Mouse (Mus musculus): ENCODE results near the gene Cks1b. TPM values are rescaled to one million over a fixed set of nuclear protein-coding genes. Genes with fewer than 3 reads are reported as not detected.
A peak's percentile ranks its signal among the peaks of the same experiment; 100 is the strongest.

The Cks1b gene
- total RNA-seq (2022), result 1 to 10 TPM; 2.4 to 3.5 (median 2.8) TPM

DNA sequence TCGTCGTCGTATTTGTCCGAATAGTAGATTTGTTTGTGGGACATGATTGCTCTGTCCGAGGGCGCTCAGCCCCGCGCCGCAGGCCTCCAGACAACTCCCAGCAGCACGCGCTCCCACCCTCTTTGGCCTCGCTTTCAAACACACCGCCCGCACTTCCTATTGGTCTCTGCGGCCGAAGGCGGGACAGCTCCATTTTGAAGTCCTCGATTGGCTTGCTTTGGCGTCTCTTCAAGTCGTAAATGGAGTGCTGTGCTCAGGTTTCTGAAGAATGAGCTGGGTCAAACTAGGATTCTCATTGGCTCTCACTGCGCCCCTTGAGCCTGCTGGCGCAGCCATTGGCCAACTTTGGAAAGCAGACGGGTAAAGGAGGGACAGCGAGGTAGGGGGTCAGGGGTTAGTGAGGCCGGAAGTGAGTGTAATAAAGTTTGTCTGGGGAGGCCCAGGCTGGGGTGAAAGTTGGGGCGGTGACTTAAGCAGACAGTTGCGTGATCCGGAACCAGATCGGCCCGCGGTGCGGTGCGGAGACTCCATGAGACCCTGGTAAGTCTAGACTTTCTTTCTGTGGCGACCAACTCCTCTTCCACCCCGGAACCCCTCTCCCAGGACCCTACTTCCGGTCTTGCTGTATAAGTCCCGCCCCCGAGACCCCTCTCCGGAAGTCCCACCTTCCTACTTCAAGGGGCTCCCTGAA is at the start of gene Cks1b, which contains the start of gene Shc1:
Cks1b (minus strand) TSS at position 214 of the 691 bp plus-strand sequence.
Shc1 (plus strand) TSS at position 274 of the 691 bp plus-strand sequence.
- DNase-seq (ENCODE audit: low spot score in 2 of 2), result peak; percentile 80 to 97

DNA sequence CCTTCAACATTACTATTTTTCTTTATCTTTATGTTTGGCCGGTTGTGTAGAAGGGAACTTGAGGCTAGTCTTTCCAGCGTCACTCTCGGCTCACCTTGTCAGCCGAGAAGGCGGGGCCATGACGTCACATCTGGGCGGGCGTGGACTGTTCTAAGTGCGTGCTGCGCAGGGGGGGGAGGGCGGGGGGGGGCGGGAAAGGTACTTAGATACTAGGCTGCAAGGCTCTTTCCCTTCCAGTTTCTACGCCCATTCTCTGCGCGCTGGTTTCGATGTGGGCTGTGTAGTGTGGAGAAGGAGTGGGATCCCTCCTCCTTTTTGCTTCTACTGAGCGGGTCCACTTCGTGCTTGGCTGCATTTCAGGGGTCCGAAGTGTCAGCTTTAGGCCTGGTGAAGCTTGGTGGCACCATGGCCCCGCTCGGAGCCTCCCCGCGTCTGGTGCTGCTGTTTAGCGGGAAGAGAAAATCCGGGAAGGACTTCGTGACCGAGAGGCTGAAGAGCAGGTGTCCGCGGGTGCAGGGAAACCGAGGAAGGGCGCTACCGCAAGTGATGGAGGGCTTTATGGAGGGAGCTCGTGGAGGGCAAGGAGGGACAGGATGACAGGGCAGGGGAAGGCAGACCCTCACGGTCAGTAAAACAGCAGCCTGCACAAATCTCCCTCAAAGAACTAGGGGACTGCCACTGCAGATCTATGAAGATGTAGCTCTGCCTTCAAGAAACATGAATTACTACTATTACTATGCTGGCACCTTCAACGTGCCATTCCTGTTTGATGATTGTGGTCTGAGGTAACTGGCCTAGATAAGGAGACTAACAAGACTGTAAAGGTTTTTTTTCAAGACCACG is 41.0 kb upstream of the Cks1b start:
- peak; percentile 83 to 84 for DNase-seq (ENCODE audit: low spot score in 2 of 2)

- DNase-seq (ENCODE audit: low spot score in 2 of 2), result peak in 1 of 2 experiments; percentile 37
These were observed 40.3 kb upstream of the Cks1b start for GRCm38 (mm10) chr3:89458372-89458964.

GRCm38 (mm10) chr3:89456726-89457665 is 38.8 kb upstream of the Cks1b start:
- no peak for DNase-seq (ENCODE audit: low spot score in 2 of 2)

DNA sequence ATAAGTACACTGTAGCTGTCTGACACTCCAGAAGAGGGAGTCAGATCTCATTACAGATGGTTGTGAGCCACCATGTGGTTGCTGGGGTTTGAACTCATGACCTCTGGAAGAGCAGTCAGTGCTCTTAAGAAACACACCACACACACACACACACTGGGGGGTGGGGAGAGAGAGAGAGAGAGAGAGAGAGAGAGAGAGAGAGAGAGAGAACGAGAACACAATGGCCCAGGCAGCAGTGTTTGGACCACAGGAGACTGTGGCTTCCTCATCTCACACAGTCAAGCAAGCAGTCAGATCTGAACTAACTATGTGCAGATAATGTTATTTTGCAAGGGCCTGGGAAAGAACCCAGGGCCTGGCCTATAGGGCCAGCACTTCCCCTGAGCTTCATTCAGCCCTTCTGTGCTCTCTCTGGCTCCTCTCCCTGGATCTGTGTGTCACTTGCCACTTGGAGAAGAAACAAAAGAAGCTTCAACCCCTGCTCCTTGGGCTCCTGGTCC is 37.7 kb upstream of the Cks1b start:
- no peak for DNase-seq (ENCODE audit: low spot score in 2 of 2)

DNA sequence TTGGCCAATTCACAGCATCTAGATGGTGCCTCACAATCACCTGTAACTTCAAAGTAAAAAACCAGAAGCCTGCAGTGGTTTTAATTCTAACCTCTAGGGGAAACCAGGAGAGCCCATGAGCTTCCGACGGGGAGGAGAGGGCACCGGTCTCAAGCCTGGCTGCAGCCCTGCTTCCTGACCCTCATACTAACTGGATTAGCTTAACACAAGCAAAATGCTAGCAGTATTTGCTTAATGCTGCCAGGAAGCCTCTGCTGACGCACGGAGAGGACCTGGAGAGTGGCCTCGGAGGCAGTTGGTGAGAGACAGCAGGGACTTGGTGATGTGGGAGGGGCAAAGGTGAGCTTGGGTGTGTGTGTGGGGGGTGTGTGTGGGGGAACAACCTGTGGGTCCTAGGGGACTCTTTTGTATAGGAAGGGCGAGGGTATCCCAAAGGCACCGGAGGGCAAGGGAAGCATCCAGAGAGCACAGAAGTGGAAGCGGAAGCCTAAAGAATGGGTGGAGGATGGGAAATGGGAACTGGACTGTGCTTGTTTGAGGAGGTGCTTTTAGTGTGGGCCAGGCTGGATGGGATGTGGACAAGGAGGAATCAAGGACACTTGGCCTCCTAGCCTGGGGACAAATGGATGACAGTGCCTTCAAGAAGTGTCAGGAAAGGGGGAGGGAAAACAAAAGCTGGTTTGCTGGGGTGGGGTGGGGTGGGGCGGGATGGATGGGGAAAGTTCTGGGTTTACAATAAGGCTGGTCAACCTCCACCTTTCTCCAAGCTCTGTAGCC is 36.4 kb upstream of the Cks1b start, which contains the start of gene Pmvk:
Pmvk (plus strand) TSS at position 141 of the 777 bp plus-strand sequence.
- no peak for DNase-seq (ENCODE audit: low spot score in 2 of 2)

DNA sequence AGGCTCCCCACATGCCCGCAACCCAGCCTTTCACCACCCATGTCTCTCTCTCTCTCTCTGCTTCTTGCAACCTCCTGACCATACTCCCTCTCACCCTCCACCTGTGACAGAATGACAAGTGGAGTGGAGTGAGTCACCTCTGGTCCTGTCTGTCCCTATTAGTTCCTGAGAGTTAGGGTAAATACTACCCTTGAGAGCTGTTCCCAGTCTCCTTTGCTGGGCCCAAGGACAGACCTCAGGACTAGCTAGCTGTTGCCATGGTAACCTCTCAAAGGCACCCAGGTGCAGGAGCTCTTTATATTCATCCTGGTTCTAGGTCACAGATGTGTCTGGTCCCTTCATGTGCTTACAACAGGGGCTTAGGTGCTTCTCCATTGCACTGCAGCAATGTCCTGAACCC is 33.7 kb upstream of the Cks1b start:
- no peak for DNase-seq (ENCODE audit: low spot score in 2 of 2)

DNA sequence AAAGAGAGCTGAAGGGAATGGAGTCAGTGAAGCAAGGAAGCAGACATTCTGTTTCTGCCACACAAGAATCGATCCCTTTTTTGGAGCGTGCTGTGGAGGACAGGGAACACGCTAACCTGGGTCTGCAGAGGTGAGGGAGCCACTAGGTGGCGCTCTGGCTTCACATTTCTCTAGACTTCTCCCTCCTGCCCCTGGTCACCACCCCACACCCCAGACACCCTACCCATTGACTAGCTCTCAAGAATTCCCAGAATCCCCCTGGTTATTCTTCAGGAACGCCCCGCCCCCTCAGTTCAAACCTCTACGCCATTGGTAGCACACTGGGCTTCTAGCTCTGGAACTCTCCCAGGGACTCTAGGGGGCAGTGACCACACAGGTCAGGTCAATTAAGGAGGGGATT is 31.4 kb upstream of the Cks1b start:
- peak in 1 of 2 experiments; percentile 47 for DNase-seq (ENCODE audit: low spot score in 2 of 2)

GRCm38 (mm10) chr3:89448720-89449537 is 30.7 kb upstream of the Cks1b start:
- DNase-seq (ENCODE audit: low spot score in 2 of 2), result no peak

DNA sequence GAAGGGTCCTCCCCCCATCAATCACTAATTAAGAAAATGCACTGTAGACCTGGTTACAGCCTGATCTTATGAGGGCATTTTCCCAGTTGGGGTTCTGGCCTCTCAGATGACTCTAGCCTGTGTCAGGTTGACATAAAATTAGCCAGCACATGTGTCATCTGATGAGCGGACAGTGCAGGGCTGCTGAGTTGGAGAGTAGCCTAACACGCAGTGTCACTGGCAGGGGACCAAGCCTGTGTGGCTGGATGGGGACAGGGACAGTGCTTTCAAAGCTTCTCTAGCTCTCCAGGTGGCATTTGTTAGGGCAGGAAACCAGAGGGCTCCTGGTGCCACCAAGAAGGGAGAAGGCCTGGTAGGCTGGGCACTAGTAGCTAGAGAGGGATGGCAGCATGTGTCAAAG is 22.5 kb upstream of the Cks1b start:
- no peak for DNase-seq (ENCODE audit: low spot score in 2 of 2)

DNA sequence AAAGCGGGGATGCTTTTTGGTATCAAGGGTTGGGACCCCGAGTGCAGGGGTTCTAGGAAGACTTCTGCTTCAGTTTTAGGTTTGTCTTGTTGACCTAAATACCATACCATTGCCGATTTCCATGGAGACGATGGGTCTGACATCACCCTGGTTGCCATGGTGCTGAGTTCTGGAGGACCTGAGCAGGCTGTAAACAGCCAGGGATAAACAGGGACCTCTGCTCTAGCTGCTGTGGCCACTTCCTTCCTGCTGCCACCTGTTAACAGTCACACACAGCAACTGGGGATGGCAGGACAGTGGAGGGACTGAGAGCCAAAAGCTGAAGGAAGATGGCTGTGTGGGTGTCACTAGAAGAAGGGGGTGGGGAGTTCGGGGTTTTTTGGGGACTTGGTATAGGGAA is 19.1 kb upstream of the Cks1b start:
- no peak for DNase-seq (ENCODE audit: low spot score in 2 of 2)

- DNase-seq (ENCODE audit: low spot score in 2 of 2), result no peak
These were observed 18.3 kb upstream of the Cks1b start, which contains the start of gene Pbxip1 for GRCm38 (mm10) chr3:89436176-89437113. Gene Pbxip1, plus strand, starts transcription at chr3:89436706.

DNA sequence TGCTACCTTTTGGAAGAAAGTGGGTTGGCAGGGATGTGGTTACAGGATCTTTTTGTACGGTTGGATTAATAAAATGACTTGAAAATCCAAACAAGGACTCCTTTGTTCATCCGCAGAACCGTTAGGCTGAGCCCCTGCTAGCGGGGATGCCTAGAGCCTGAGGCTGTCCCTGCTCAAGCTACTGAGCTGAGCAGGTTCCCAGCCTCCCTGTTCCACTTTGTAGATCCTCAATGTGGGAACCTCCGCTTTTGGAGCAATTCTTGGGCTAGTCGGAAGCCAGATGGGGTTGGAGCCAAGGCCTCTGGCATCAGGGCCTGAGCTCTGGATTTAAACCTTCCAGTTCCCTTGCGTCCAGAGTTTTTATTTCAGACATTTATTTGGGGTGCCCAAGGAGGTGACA is 16.9 kb upstream of the Cks1b start:
- DNase-seq (ENCODE audit: low spot score in 2 of 2), result no peak

- no peak for DNase-seq (ENCODE audit: low spot score in 2 of 2)
These were observed 16.3 kb upstream of the Cks1b start for GRCm38 (mm10) chr3:89434532-89434931.

- no peak for DNase-seq (ENCODE audit: low spot score in 2 of 2)
These were observed 14.4 kb upstream of the Cks1b start for GRCm38 (mm10) chr3:89432606-89433005.

- peak; percentile 79 to 97 for DNase-seq (ENCODE audit: low spot score in 2 of 2)
These were observed 12.3 kb upstream of the Cks1b start, which contains the start of gene Pygo2 for GRCm38 (mm10) chr3:89430171-89431159. Gene Pygo2, plus strand, starts transcription at chr3:89430214.

Measured in left cerebral cortex, adult 8-10 months (tissue).